Mouse (Mus musculus) brain, embryonic 14.5 days (tissue): ENCODE measurements around the gene Map1lc3a.

Experiments used
- CTCF ChIP-seq: fragments of 200-500 bp; IDR thresholded peaks from 2 replicates; pipeline ENCODE4 v1.5.1; 2012; ENCODE audit warnings: inconsistent platforms, mild to moderate bottlenecking, moderate library complexity, borderline replicate concordance; ENCODE audit not compliant: insufficient read depth, insufficient read length; ENCODE audit errors: extremely low read depth
- POLR2A ChIP-seq: fragments of 200-500 bp; IDR thresholded peaks from 2 replicates; pipeline ENCODE4 v1.6.1; 2012; ENCODE audit warnings: mild to moderate bottlenecking, inconsistent platforms, borderline replicate concordance; ENCODE audit not compliant: poor library complexity, insufficient read depth, insufficient read length, severe bottlenecking; ENCODE audit errors: extremely low read depth

DNA sequence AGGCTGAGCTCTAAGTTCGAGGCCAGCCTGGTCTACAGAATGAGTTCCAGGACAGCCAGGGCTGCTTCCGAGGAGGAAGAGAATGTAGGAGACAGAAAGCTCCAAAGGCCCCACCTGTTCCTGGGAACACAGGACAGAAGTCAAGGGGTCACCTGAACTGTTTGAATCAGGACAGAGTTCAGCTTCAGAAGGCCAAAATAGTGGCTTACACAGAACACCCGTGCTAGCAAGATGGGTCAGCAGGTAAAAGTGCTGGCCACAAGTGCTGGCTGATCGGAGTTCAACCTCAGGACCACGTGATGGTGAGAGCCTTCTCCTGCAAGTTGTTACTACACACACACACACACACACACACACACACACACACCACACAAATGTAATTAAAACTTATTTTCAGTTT lies 9.2 kb upstream of the Map1lc3a start:
- TF ChIP-seq POLR2A (no peak), CTCF (no peak)
